26 mouse cellular contexts compared by ENCODE assay signal in the genomic region with DNA sequence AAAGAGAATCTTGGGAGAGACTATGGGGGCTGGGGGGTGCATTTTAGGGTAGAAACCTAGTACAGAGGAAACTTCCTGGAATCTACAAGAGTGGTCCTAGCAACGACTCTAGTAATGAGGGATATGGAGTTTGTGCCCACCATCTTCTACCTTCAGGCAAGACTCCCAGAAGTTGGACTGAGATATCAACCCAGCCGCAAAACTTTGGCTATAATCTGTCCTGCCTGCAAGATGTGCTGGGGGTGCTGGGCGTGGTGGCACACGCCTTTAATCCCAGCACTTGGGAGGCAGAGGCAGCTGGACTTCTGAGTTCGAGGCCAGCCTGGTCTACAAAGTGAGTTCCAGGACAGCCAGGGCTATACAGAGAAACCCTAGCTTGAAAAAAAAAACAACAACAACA. TPM values are rescaled to one million over a fixed set of nuclear protein-coding genes. Genes with fewer than 3 reads are reported as not detected.
"Had no signal": no experiment of that assay in that cellular context is flagged by ENCODE, and none has a peak within 500 bp of the region (broad histone marks: within the 10 kb centered on the region; RNA-seq: fewer than 3 reads in every experiment).

No protein-coding gene starts in this region.

- ATAC-seq: midbrain, embryonic 13.5 days; midbrain, embryonic 15.5 days had no signal

- H3K36me3 ChIP-seq: midbrain, embryonic 13.5 days; midbrain, embryonic 15.5 days; neural tube, embryonic 12.5 days had no signal

- H3K4me3 ChIP-seq: midbrain, embryonic 13.5 days; midbrain, embryonic 15.5 days; neural tube, embryonic 12.5 days had no signal

- H3K4me1 ChIP-seq: midbrain, embryonic 13.5 days; midbrain, embryonic 15.5 days; neural tube, embryonic 12.5 days had no signal

- H3K9ac ChIP-seq: lung, embryonic 14.5 days; midbrain, embryonic 13.5 days; midbrain, embryonic 15.5 days; neural tube, embryonic 12.5 days had no signal

- H3K4me2 ChIP-seq: lung, embryonic 14.5 days; midbrain, embryonic 11.5 days; midbrain, embryonic 13.5 days; midbrain, embryonic 15.5 days; neural tube, embryonic 12.5 days had no signal

- DNase-seq: lung, adult 18-20 months; lung, embryonic 14.5 days; lung, postnatal 10 days; lung, postnatal 4 days; retina, postnatal 1 day; right cerebral cortex, adult 18-20 months; right cerebral cortex, postnatal 25 days; right cerebral cortex, postnatal 4 days; spleen, adult 18-20 months; thymus, adult 18-20 months; thymus, postnatal 14 days; thymus, postnatal 36 days had no signal

- H3K27ac ChIP-seq: midbrain, embryonic 13.5 days; midbrain, embryonic 15.5 days; neural tube, embryonic 12.5 days had no signal

- H3K9me3 ChIP-seq: midbrain, embryonic 15.5 days; neural tube, embryonic 12.5 days had no signal

- H3K27me3 ChIP-seq: midbrain, embryonic 13.5 days; midbrain, embryonic 15.5 days; neural tube, embryonic 12.5 days had no signal

RNA-seq across cellular contexts. Expression of a gene that starts 28.9 kb away (rescaled TPM):
- total RNA-seq: megakaryocyte, adult 5-6 weeks; midbrain, postnatal 0 days; monocyte, adult 5-6 weeks; neutrophil, adult 5-6 weeks had no signal
- polyA plus RNA-seq: lung, embryonic 14.5 days; lung, embryonic 16.5 days; midbrain, embryonic 11.5 days; midbrain, embryonic 13.5 days; midbrain, embryonic 15.5 days; midbrain, postnatal 0 days; neural tube, embryonic 12.5 days; neural tube, embryonic 14.5 days; small intestine, adult 2 months; stomach, embryonic 14.5 days; stomach, embryonic 16.5 days; thymus, postnatal 0 days had no signal

RNA-seq across cellular contexts. Expression of a gene that starts 49.1 kb away (rescaled TPM):
- total RNA-seq: megakaryocyte, adult 5-6 weeks; midbrain, postnatal 0 days; monocyte, adult 5-6 weeks; neutrophil, adult 5-6 weeks had no signal
- polyA plus RNA-seq: midbrain, embryonic 11.5 days; midbrain, embryonic 13.5 days; midbrain, embryonic 15.5 days; midbrain, postnatal 0 days; neural tube, embryonic 12.5 days; neural tube, embryonic 14.5 days; small intestine, adult 2 months; stomach, embryonic 14.5 days; stomach, embryonic 16.5 days; thymus, postnatal 0 days had no signal
